Mouse (Mus musculus) cerebellum, adult (tissue): ENCODE measurements around the gene Zfp276.
"Not testable (repeated sequence)": the region's sequence is repeated elsewhere in the genome, so short reads cannot be mapped to it uniquely, and the experiment has no call there.

Source experiments
- ATAC-seq: cut with Nextera tagmentation; 2 replicates; pipeline ENCODE4 v1.9.2; 2017; ENCODE audit warnings: mild to moderate bottlenecking, moderate library complexity, mixed read lengths; ENCODE audit not compliant: insufficient number of reproducible peaks, low FRiP score, low TSS enrichment

Gene Zfp276

DNA sequence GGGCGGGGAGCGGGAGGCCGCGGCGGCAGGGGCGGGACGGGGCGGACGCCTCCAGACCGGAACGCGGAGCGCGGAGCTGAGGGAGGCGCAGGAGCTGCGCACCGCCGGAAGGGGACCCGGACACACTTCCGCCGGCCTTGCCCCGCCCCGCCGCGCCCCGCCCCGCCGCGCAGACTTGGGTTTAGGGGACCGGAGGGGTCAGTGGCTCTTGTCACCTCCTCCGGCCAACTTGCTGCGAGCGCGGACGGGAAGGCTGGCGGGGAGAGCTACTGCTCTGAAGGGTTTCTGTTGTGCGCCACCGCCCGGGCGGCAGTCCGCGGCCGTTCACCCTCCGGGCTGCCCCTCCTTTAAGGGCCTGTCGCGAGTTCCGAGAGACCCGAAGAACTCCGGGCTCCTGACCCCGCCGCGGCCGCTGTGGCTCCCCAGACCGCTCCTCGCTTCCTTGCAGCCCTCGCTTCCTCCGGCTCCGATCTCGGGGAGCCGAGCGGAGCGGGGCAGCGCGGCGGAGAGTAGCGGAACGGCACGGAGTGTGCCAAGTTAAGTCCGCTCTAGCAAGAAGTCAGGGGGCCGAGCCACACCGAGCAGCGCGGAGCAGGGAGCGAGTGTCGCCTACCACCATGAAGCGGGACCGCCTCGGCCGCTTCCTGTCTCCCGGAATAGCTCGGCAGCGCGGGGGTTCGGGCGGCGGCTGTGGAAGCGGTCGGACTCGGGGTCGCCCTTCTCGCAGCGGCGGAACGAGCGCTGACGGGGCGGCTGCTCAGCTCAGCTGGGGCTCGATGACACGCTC lies at the start of gene Zfp276, which contains the start of gene Vps9d1:
Zfp276 (plus strand) TSS at position 97 of the 787 bp plus-strand sequence.
Vps9d1 (minus strand) TSS at position 250 of the 787 bp plus-strand sequence.
- peak; percentile 79; the same call in 1 of the 2 replicates for ATAC-seq

DNA sequence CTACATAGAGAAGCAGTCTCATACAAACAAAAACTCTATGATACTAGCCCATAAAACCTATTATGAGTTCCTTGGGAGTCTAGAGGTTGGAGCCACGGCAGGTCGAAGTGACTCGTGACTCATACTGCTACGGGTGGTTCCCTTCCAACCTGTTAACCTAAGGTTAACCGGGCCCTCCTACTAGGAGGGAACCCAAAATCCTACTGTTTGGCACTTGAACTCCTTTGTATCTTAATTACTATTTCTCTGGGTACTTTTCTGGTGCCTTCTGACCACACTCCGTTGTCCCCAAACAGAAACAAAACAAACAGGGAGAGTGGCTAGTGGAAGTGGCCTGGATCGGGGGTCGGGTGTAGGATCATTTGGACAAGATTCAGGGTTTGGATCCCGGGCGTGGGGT lies 42.1 kb upstream of the Zfp276 start:
- no peak for ATAC-seq

DNA sequence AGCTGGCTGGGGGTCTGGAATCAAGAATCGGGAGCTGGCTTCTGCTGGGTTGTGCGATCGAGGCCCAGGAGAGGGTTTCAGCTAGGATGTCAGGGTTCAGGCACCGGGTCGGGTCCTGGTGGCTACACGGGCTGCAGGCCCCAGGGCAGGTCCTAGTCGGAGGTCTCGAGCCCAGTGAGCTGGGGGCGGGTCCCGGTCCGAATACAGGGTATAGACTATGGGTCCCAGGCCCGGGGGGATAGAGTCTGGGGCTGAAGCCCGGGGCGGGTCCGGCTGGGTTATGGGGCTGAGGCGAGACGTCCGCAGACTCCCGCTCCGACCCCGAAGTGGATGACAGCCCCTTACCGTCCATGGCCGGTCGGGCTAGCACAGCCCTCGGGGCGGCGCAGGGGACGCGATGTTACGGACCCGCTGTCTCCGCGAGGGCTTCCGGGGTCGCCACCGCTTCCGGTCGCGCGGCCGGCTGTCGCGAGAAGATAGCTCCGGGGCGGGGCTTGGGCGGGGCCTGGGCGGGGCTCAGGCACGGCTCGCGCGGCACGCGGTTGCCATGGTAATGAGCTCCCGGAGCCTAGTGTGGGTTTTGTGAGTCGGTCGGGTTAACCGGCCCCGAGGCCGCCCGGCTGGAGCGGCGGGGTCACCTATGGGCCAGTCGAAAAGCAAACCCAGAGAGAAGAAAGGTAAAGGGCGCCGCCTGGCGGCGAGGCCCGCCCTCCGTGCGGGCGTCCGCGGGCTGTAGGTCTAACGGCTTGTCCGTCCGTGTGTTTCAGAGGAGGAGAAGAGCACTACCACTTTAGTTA lies 41.5 kb upstream of the Zfp276 start, which contains the start of the genes Chmp1a and Spata33:
Chmp1a (minus strand) TSS at position 443 of the 797 bp plus-strand sequence.
Spata33 (plus strand) TSS at position 512 of the 797 bp plus-strand sequence.
- peak; percentile 78 for ATAC-seq

DNA sequence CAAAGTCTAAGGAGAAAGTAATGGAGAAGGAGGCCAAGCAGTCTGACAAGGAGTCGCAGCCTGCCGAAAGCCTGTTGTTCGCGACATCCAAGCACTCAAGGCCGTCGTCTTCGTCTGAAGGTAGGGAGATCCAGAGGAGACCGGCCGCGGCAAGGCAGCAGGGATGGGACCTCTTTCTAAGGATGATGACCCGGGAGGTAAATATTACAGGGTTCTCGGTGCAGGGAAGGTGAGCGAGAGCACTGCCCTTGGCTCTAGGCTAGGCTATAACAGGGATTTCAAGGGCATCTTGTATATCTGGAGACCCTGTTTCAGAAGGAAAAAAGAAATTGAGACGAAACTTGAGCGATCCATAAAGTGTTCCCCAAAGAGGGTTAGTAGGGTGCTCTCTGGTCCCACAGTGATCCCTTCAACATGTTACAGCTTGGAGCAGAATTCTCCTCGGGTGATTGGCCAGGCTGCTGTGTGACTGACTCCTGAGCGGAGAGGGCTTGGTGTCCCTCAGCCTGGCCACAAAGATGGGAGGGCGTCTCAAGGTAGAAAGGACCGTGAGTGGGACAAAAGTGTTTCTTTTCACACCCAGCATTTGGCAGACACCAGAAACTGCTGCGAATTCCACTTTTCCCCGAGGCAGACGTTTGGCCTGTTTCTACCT lies 40.8 kb upstream of the Zfp276 start:
- ATAC-seq: peak; percentile 27; the same call in 1 of the 2 replicates

DNA sequence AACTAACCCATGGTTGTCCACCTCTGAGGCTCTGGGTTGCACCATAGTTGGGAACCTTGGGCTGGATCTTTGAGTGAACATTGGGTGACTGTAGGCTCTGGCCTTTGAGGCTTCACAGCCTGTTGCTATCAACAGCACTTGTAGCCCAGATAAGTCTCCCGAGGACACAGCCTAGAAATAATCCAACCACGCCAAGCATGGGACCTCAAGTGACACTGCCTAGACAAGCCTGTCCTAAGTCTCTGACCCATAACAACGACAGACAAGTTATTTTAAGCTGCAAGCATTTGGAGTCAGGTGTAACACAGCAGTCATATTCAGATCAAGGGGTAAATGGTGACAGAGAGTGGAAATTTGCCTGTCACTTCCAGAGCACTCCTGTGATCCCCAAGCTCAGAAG lies 38.6 kb upstream of the Zfp276 start:
- ATAC-seq: no peak

DNA sequence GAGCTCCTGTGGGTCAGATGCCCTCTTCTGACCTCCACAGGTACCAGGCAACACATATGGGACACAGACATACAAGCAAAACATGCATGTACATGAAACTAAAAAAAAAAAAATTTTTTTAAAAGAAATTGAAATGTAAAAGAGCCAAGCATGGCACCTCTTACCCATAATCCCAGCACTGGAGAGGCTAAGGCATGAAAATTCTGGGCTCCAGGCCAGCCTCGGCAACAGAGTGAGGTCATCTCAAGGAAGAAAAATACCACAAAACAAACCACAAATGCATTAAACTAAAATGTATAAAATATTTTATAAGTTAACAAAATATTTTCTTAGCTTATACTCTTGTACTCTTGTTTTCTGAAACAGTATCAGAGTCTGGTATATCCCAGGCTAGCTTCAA lies 33.1 kb upstream of the Zfp276 start:
- ATAC-seq: no peak

DNA sequence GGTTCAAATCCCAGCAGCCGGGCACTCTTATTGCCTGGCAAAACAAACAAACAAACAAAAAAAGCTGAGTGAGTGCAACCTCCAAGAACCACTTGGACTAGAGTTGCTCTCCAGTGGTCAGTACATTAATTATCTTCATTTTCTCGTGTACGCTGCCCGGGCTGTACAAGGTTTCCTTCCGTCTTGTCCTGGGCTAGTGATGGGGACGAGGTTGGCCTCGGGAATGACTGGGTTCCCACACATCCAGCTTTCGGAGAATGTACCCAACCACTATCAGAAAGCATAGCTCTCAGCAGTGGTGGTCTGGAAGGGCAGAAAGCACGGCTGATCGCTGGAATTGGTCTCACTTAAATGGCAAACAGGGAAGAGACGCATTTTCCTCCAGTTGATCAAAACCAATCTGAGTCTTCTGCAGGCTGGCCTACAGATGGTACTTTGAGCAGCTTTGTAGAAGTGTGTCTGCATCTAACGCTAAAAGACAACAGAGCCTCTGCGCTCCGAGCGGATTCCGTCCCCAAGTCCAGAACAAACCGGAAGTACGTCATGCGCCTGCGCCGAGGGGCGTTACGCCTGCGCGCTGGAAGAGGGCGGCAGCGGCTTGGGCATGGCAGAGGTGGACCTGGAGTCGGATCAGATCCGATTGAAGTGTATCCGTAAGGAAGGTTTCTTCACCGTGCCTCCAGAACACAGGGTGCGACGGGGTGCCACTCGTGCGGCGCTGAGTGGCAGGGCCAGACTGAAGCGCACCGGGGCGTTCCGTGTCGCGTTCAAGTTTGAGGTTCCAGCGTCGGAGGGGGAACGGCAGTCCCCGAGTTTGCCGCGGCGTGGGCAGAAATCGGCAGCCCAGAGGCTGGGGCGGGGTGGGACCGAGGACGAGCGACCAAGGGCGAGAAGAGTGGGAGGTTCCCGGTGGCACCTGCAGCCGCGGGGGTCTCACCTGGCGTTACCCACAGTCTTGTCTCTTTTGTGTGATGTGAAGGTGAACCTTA lies 29.4 kb upstream of the Zfp276 start, which contains the start of gene Cdk10:
Cdk10 (plus strand) TSS at position 565 of the 989 bp plus-strand sequence.
- ATAC-seq: peak; percentile 85; the same call in 1 of the 2 replicates

DNA sequence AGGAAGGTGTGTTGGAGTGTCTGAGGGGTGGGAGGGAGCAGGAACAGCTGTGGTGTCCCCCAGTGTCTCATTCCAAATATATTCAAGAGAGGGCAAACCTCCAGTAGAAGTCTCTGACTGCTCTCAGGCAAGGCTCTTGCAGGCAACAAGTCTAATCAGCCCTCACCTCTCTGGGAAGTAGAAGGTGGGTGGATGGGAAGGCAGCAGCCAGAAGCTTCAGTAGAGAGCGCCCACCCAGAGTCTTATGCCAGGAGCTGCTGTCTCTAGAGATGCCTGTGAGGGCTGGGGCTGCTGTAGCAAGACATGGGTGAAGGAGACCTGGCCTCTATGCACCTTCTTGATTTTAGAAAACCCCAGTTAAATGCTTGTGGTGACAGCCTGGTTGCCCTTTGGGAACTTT lies 25.6 kb upstream of the Zfp276 start:
- ATAC-seq: no peak

DNA sequence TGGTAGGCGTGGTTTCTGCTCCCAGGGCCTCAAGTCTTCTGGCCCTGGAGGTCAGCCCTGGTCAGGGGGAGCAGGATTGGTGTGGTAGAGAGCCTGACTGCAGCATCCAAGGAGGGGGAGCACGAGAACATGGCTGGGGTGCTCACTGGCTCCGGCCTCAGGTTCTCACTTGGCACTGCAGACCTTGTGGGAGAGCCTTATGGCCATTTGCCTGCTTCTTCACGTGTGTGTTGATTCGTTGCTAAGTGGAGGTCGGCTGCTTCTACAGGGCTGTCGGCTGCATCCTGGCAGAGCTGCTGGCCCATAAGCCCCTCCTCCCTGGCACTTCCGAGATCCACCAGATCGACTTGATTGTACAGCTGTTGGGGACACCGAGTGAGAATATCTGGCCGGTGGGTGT lies 23.7 kb upstream of the Zfp276 start:
- ATAC-seq: not testable (repeated sequence)

DNA sequence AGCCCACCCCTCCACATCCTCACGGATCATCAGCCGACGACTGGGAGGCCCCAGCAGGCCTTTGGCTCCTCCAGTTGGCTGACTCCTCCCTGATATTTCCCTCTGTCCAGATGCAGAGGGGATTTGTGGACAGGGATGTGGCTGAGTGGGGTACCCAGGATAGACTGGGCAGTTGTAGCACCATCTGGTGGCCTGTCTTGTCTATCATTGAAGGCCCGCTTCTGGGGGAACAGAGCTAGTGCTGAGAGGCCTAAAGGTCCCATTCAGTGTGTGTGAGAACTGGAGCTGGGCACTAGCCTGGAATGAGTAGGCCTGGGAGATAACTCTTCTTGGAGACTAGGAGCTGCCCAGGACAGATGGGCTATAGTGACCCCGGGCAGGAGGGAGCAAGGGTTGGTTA lies 22.3 kb upstream of the Zfp276 start:
- no peak for ATAC-seq

DNA sequence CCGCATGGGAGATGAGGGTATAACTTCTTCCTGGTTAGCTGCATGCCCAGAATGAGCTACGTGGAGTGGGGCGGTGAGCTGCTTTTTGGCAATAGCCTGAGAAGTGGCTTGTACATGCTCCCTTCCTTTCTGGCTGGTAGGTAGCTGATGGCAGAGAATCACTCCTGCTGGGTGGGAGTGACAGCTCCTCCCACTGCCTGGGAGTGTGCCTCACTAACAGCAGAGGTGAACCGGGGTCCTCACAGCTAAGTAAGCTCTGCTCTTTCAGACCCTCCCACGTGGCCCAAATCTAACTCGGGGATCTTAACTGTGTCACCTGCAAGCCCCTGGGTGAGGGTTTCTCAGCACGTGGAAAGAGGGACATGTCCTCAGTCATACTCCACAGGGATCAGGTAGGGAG lies 21.4 kb upstream of the Zfp276 start:
- ATAC-seq: no peak

DNA sequence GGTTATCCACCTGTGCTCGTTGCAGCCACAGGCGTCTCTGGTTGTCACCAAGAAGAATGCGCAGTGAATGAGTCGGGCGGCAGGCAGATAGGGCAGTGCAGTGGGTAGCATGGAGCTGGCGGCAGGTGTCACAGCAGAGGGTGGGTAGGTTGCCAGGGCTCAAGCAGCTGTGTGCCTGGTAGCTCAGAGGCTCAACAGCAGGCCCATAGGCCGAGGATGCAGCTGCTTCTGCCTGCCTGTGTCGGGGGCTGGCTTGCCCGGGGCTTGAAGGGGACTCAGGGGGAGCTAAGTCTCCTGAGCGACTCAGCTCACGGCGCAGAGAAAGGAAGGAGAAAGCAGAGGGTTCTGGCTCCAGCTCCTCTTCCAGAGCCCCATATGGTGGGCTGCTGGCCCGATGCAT lies 20.7 kb upstream of the Zfp276 start:
- no peak for ATAC-seq

DNA sequence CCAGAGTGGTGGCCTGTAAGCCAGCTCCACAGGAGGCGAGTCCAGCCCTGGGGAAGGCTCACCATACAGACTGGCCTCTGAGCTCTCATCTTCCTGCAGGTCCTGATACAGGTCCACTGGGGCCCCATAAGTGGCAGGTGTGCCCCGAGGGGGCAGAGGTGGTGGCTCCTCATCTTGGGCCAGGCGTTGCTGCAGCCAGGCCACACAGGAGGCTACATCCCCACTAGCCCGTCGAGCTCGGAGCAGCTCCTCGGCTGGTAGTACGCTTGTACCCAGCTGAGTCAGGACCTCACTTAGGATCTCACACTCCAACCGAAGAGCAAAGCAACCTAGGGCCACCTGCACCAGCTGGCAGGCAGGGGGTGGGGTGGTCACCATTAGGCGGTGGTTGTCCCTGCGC lies 20.2 kb upstream of the Zfp276 start:
- no peak for ATAC-seq

DNA sequence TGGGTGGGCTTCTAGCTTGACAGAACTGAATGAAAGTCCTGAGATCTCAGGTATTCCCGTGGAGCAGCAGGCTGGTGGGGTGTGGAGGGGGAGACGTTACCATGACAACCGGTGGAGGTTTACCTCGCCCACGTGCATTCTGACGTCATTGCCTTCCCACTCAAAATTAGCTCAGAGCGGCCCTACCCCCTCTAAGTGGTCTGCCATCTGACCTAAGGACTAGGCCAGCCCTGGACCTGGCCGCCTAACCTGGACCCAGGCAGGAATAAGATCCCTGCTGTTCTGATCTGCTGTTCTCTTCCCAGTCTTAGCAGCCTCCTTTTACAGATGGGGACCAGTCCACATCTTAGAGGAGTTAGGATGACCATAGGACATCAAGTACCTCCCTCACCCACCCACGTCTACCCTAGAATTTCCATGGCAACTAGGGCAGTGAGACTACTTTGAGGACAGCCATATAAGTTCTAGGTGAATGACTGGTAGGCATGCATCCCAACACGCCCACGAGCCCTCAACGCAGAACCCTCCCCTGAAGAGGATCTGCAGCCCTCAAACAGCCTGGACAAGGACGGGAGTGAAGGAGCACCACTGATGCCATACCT lies 19.0 kb upstream of the Zfp276 start:
- 0 out of 2 replicates have a peak, but pooled peaks have one; percentile 8 for ATAC-seq

DNA sequence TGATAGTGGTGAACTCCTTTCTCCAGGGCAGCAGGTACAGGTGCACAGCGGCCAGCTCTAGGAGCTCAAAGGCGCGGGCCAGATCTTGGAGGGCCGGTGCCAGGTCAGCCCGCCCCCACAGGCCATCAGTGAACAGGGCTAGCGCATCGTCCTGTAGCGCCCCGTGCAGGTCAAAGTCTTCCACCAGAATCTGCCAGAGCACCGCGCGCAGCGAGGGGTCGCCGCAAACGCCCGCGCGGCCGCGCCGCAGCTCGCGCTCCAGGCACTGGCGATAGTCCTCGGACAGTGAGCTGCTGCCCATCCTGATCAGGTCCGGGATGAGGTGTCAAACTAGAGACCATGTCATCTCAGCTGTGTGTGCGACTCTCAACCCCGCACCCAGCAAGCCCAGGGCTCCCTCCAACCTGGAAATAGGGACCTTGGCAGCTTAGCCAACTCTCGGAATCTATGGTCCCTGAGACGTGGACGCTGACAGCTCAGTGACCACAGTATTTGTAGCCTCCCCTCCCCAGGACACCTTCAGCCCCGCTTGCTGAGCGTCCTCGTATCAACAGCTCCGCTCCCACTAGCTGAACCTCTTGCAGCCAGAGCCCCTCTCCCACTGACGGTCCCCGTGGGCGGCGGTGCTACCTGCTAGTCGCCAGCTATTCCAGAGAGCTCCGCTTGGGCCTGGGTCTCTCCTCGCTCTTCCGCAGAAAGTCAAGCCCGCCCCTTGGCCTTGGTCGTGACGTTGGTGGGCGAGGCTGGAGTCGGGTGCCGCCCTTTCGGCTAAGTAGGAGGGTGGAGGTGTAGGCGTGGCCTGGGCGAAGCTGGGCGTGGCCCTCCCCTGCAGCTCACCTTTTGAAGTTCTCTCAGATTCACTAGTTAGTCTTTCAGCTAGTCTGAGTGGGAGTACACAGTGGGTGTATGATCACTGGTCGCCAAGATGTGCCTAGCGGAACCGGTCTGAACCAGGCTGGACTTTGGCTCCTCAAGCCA lies 18.2 kb upstream of the Zfp276 start, which contains the start of gene Spata2l:
Spata2l (minus strand) TSS at position 714 of the 978 bp plus-strand sequence.
- ATAC-seq: peak; percentile 73

DNA sequence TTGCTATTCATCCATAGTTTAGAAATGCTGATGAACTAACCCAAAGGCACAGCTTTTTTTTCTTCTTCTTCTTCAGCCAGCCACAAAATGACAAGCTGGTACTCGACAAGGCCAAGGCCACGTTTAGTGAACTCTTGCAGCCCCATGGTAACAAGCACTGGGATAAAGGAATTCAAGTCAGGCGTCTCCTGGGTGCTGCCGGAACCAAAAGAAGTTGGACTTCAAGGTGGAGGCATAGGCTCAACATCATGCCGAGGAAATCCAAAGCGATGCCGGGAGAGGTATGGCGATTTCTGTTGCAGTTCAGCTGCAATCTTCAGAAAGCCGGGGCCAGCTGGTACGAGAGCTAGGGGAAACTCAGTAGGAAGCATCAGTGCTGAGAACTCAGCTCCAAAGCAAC lies 14.6 kb upstream of the Zfp276 start:
- ATAC-seq: no peak

DNA sequence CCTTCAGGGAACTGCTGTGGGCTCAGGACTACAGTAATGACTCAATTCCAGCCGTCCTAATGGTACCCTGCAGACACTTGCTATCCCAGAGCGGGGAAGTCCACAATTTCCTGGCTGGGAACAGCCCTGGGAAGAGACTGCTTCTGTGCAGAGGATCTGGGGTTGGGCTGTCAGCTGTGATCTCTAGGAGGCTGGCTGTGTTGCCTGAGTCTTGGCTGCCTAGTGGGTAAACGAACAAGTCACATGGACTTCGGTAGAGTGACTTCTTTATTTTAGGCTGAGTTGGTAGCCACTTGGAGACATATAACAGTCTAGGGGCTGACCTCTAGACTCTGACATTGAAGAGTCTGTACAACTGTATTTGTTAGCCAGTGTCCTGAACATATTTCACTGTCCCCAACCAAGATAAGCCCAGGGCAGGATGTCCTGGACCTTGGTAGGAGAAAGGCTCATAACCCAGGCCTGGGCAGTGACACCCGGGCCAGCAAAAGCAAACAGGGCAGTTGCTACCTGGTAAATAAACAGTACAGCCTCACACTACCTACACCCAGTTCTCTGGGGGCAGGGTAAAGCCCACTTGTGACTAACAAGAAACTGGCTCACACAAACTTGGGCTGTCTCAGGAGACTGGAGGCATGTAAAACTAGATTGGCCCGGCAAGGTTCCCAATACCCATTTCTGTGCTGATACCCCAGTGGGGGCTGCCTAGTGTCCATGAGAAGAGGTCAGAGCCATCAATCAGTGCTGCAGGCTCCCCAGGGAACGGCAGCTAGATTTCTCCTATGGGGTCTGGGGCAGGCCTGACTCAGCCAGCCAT lies 11.7 kb upstream of the Zfp276 start:
- no peak for ATAC-seq
